Mouse (Mus musculus) WW6 (cell line): ENCODE measurements at regions not wholly inside any gene's neighbourhood (a gene's known extent, or its start where the extent isn't known, plus 50 kb on each side); places are given as distances from the start of the nearest gene placed in this dataset.

Experiments used
- DNase-seq: peaks from one replicate; pipeline ENCODE4 v3.0.0-alpha.2; 2013; ENCODE audit warnings: low read depth, low spot score

DNA sequence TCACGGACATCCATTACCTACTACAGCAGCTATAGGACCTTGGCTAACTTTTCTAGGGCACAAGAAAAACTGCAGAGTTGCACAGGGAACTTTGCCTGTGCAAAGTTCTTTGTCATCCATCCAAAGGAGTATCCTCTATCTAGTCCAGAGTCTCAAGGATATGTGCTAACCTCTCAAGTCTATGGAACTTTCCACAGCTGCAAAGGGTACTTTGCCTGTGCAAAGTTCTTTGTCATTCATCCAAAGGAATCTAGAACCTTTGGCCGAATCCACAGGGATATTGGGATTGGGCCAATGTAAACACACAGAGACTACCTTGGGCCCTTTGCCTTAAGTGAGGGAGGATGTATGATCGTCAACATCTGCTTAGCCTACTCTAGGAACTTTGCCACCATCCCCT, 163.3 kb downstream of the Il13ra2 start:
- DNase-seq = no peak

DNA sequence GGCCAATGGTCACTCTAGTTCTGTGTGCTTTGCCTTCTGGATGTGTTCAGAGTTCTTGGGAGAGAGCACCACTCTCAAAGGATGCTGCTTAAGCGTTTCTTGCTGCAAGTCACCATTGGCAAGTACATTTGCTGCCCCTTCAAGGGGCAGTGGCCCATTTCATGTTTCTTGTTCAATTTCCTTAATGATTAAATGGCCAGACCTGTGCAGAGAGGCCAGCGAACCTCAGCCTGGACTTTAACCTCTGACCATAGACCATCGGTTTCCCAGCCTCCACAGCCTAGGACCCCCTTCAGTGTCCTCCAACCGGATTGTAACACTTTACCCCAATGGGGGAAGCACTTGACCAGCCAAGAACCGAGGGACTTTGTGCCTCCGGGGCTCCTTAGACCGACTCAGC, 169.9 kb downstream of the Il13ra2 start:
- DNase-seq = no peak

DNA sequence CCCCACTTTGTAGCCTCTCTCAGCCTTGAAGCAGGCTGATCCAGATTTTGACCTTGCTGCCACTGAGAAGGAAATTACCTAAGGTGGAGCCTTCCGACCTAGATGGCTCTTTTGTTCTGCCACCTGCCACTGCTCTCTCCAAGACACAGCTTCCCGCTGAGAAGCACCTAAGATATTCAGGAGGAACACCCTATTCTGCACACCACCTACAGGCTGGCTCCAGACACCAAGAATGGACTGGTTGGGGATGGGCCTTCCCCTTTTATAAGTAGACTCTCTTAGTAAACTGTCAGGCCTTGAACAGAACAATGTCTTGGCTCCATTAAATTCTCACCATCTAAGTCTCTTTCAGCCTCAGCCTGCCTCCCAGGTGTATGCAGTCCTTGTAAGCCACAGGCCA, 175.4 kb downstream of the Il13ra2 start:
- peak; percentile 1 for DNase-seq
